In the genomic region with DNA sequence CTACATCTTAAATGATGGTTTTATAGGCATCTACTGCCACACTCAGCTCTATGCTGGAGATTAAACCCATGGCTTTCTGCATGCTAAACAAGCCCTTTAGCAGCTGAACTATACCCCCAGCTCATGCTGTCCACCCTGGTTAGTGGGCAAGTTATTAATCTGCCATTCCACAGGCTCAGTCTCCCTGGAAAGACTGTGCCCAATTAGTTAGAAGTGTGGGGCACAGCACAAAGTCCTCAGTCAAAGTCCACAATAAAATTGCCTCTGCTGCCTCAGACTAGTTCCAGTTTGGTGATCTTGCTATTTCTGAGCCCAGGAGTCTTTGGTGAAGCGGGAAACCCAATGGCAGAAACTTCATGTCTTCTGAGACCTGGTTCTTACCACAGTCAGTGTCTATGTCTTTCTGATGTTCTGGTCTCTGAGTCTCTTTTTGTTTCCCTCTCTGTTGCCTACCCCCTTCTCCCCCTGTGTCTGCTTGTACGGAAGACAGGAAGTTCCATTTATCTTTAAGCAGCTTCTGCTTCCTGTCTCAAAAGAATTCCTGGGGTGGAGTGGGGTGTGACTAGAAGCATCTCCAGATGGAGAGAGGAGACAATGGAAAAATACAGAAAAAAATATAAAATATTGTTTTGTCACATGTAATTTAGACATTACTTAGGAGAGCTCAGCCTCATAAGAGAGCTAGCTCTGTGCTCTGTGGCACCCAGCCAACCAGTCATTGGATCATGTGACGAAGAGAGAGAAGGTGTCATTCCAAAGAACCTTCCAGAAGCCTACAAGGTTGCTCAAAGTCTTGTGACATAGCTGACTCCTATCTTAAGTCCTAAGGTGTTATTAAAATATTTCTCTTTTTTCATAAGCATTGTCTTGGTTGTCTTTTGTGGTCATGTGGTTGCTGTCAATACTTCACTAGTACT, we compare ENCODE assay signal across 19 mouse cellular contexts.
DNase-seq lines count a peak whose midpoint lies in the region; TF ChIP-seq lines count a peak whose summit lies in the region.
"Had no signal": no experiment of that assay in that cellular context is flagged by ENCODE, and none has a peak within 500 bp of the region (broad histone marks: within the 10 kb centered on the region; RNA-seq: fewer than 3 reads in every experiment).

No protein-coding gene starts in this region.

- no peak for TF ChIP-seq POLR2A in kidney, adult 2 months (IDR thresholded peaks at IDR 0.05; ENCODE audit: low read depth, low read length)
- TF ChIP-seq POLR2A in heart, adult 2 months (IDR thresholded peaks at IDR 0.05; ENCODE audit: insufficient read depth, low read depth, low read length) = no peak

- H3K9me3 ChIP-seq in hindbrain, embryonic 10.5 days = no peaks in the 10 kb centered on the region
- H3K9me3 ChIP-seq: limb, embryonic 10.5 days; neural tube, embryonic 15.5 days had no signal

- TF ChIP-seq EP300 in heart, adult 2 months (IDR thresholded peaks at IDR 0.05; ENCODE audit: insufficient read depth, low read depth, low read length) = no peak

- H3K4me3 ChIP-seq in kidney, adult 2 months (ENCODE audit: insufficient read depth, low read depth, low read length) = no peak overlapping the region
- H3K4me3 ChIP-seq in hindbrain, embryonic 10.5 days = no peak overlapping the region
- no peak overlapping the region for H3K4me3 ChIP-seq in heart, adult 2 months
- H3K4me3 ChIP-seq: erythroblast, embryonic 14.5 days; limb, embryonic 10.5 days; neural tube, embryonic 15.5 days had no signal

- WGBS in kidney, adult 2 months = 43% methylated on average over 3 of the region's 3 CpGs
- 80% methylated on average over 3 of the region's 3 CpGs for WGBS in hindbrain, embryonic 10.5 days
- WGBS in heart, adult 2 months = 62% methylated on average over 3 of the region's 3 CpGs

- H3K79me2 ChIP-seq in heart, adult 2 months (replicated peaks; ENCODE audit: control insufficient read depth, insufficient read depth, low read length) = no peaks in the 10 kb centered on the region

- no peaks in the 10 kb centered on the region for H3K36me3 ChIP-seq in kidney, adult 2 months (ENCODE audit: control insufficient read depth, insufficient read depth, low read length)
- no peaks in the 10 kb centered on the region for H3K36me3 ChIP-seq in hindbrain, embryonic 10.5 days
- no peaks in the 10 kb centered on the region for H3K36me3 ChIP-seq in heart, adult 2 months (ENCODE audit: control insufficient read depth, insufficient read depth, low read length)
- H3K36me3 ChIP-seq: limb, embryonic 10.5 days; neural tube, embryonic 15.5 days had no signal

- no peak for TF ChIP-seq CTCF in kidney, adult 2 months (conservative IDR thresholded peaks at IDR 0.05; ENCODE audit: insufficient read depth, insufficient read length, low read depth, low read length)
- no peak for TF ChIP-seq CTCF in heart, adult 2 months (IDR thresholded peaks at IDR 0.05)

- H3K27me3 ChIP-seq in kidney, adult 2 months (replicated peaks; ENCODE audit: control insufficient read depth, insufficient read depth, low read length) = no peaks in the 10 kb centered on the region
- H3K27me3 ChIP-seq in hindbrain, embryonic 10.5 days (ENCODE audit: insufficient read depth, poor library complexity, severe bottlenecking) = no peaks in the 10 kb centered on the region
- H3K27me3 ChIP-seq in heart, adult 2 months (ENCODE audit: control insufficient read depth, insufficient read depth, low read length) = no peaks in the 10 kb centered on the region
- H3K27me3 ChIP-seq: neural tube, embryonic 15.5 days had no signal

- intact Hi-C loops in heart, adult 2 months (cut with DNase I) = no loop called here

- peak; percentile 3 for DNase-seq in adrenal gland, postnatal 25 days
- DNase-seq in adrenal gland, adult 18-20 months (ENCODE audit: low spot score in 2 of 2) = no peak
- DNase-seq in 416B (ENCODE audit: low read depth) = peak; percentile 66
- peak; percentile 94 for DNase-seq in kidney, adult 2 months
- DNase-seq in kidney, postnatal 4 days = peak; percentile 49 to 64
- no peak for DNase-seq in hindbrain, embryonic 10.5 days (ENCODE audit: low spot score)
- no peak for DNase-seq in thymus, adult 18-20 months
- DNase-seq in heart, adult 2 months = no peak
- DNase-seq: B cell, adult 2 months; cerebellum, adult 8-10 months; forebrain, postnatal 0 days; gastrocnemius, postnatal 25 days; heart, postnatal 14 days; layer of hippocampus, postnatal 36 days; lung, embryonic 14.5 days; right cerebral cortex, adult 18-20 months had no signal

- H3K4me1 ChIP-seq in kidney, adult 2 months (ENCODE audit: control insufficient read depth, insufficient read depth, low read length) = peaks cover 21% of the 10 kb centered on the region
- no peaks in the 10 kb centered on the region for H3K4me1 ChIP-seq in hindbrain, embryonic 10.5 days (replicated peaks)
- peaks cover 5% of the 10 kb centered on the region for H3K4me1 ChIP-seq in heart, adult 2 months (ENCODE audit: control insufficient read depth, insufficient read depth, low read length)
- H3K4me1 ChIP-seq: neural tube, embryonic 15.5 days had no signal

- no peak overlapping the region for H3K9ac ChIP-seq in heart, adult 2 months (ENCODE audit: low read depth, low read length)
- H3K9ac ChIP-seq: forebrain, postnatal 0 days; lung, embryonic 14.5 days; neural tube, embryonic 15.5 days had no signal

- peak overlapping the region; percentile 99 for H3K27ac ChIP-seq in kidney, adult 2 months (ENCODE audit: insufficient read depth, low read depth, low read length)
- H3K27ac ChIP-seq in hindbrain, embryonic 10.5 days = no peak overlapping the region
- no peak overlapping the region for H3K27ac ChIP-seq in heart, adult 2 months
- H3K27ac ChIP-seq: limb, embryonic 10.5 days; neural tube, embryonic 15.5 days had no signal

Comparison
In these comparisons a context has a peak if more than half of its experiments do, and no peak if none do; other contexts are left out.
1. DNase-seq: peak in adrenal gland, postnatal 25 days (single experiment), 416B (single experiment), kidney, adult 2 months (single experiment) and kidney, postnatal 4 days (2 of 2); none in adrenal gland, adult 18-20 months (0 of 2), hindbrain, embryonic 10.5 days (single experiment), thymus, adult 18-20 months (0 of 2) and heart, adult 2 months (0 of 2).